Mouse (Mus musculus) midbrain, embryonic 15.5 days (tissue): ENCODE data around the gene Pik3r2. TPM values are rescaled to one million over a fixed set of nuclear protein-coding genes. Genes with fewer than 3 reads are reported as not detected.

ENCODE experiments used
- ATAC-seq: fragments of 200-750 bp; cut with Nextera tagmentation; replicated peaks from 2 replicates; pipeline ENCODE4 v1.8.0; 2017; ENCODE audit warnings: moderate TSS enrichment
- H3K27ac ChIP-seq: fragments of 300-500 bp; sonication (generic); 2 replicates; pipeline ENCODE4 v1.5.1; 2015; ENCODE audit warnings: mild to moderate bottlenecking, inconsistent platforms
- H3K27me3 ChIP-seq: fragments of 300-500 bp; sonication (generic); replicated peaks from 2 replicates; pipeline ENCODE4 v1.6.1; 2015; ENCODE audit warnings: inconsistent platforms
- H3K36me3 ChIP-seq: fragments of 300-500 bp; sonication (generic); replicated peaks from 2 replicates; pipeline ENCODE4 v1.6.1; 2015; ENCODE audit warnings: inconsistent platforms
- H3K4me1 ChIP-seq: fragments of 300-500 bp; sonication (generic); 2 replicates; pipeline ENCODE4 v1.6.1; 2015; ENCODE audit warnings: inconsistent platforms
- H3K4me2 ChIP-seq: fragments of 300-500 bp; sonication (generic); 2 replicates; pipeline ENCODE4 v1.6.1; 2015; ENCODE audit warnings: inconsistent platforms, mild to moderate bottlenecking, moderate library complexity
- H3K4me3 ChIP-seq: fragments of 300-500 bp; sonication (generic); 2 replicates; pipeline ENCODE4 v1.5.1; 2015; ENCODE audit warnings: mild to moderate bottlenecking, inconsistent platforms
- H3K9ac ChIP-seq: fragments of 300-500 bp; sonication (generic); 2 replicates; pipeline ENCODE4 v1.6.1; 2015; ENCODE audit warnings: mild to moderate bottlenecking, inconsistent platforms
- H3K9me3 ChIP-seq: fragments of 300-500 bp; sonication (generic); 2 replicates; pipeline ENCODE4 v1.6.1; 2016; ENCODE audit warnings: inconsistent platforms
- whole genome bisulfite sequencing: fragments of 180-500 bp; shearing (Covaris S2); methylation state at CpG from one replicate; pipeline ENCODE4 v1.1.7; 2015; ENCODE audit warnings: mixed read lengths; 5-methylcytosine and 5-hydroxymethylcytosine counted together
- polyA plus RNA-seq: library from polyadenylated mRNA; unstranded; fragments of >200 nt; fragmentation: Nextera tagmentation; extraction: Ambion mirVana; gene quantifications from 2 replicates; pipeline ENCODE4 v1.2.1, GENCODE M21; 2015

The Pik3r2 gene
- polyA plus RNA-seq, 1 experiment from 2014 or later: 113 TPM

- ATAC-seq: peak; percentile 87
- H3K27ac ChIP-seq: peak overlapping the region; percentile 67
- no peaks in the 10 kb centered on the region for H3K9me3 ChIP-seq
- H3K4me3 ChIP-seq: peak overlapping the region; percentile 60
- peak overlapping the region; percentile 71 for H3K9ac ChIP-seq
- H3K4me1 ChIP-seq: peaks cover 37% of the 10 kb centered on the region
- 1% methylated on average over 55 of the region's 57 CpGs for WGBS
- peak overlapping the region; percentile 93 for H3K4me2 ChIP-seq
- peaks cover 32% of the 10 kb centered on the region for H3K27me3 ChIP-seq
- no peaks in the 10 kb centered on the region for H3K36me3 ChIP-seq
Measured at GRCm38 (mm10) chr8:70797081-70798070, 20.9 kb upstream of the Pik3r2 start.

- peak; percentile 0 for ATAC-seq
- Histone ChIP-seq H3K9me3 (no peaks in the 10 kb centered on the region), H3K9ac (peak overlapping the region; percentile 71), H3K27ac (peak overlapping the region; percentile 67), H3K4me2 (peak overlapping the region; percentile 93), H3K4me3 (peak overlapping the region; percentile 60), H3K36me3 (no peaks in the 10 kb centered on the region), H3K4me1 (peaks cover 43% of the 10 kb centered on the region), H3K27me3 (peaks cover 30% of the 10 kb centered on the region)
- 2% methylated on average over 54 of the region's 54 CpGs for WGBS
Measured at GRCm38 (mm10) chr8:70796403-70797080, 20.0 kb upstream of the Pik3r2 start.

- H3K36me3 ChIP-seq: no peaks in the 10 kb centered on the region
- peaks cover 51% of the 10 kb centered on the region for H3K4me1 ChIP-seq
- H3K27ac ChIP-seq: no peak overlapping the region
- H3K9ac ChIP-seq: no peak overlapping the region
- no peak for ATAC-seq
- 87% methylated on average over 2 of the region's 2 CpGs for WGBS
- no peak overlapping the region for H3K4me3 ChIP-seq
- H3K4me2 ChIP-seq: no peak overlapping the region
- no peaks in the 10 kb centered on the region for H3K9me3 ChIP-seq
- peaks cover 25% of the 10 kb centered on the region for H3K27me3 ChIP-seq
Measured at GRCm38 (mm10) chr8:70795370-70795769, 18.9 kb upstream of the Pik3r2 start.

- 89% methylated on average over 2 of the region's 2 CpGs for WGBS
- Histone ChIP-seq H3K9ac (no peak overlapping the region), H3K4me3 (no peak overlapping the region), H3K36me3 (no peaks in the 10 kb centered on the region), H3K9me3 (no peaks in the 10 kb centered on the region), H3K27ac (no peak overlapping the region), H3K4me2 (no peak overlapping the region), H3K27me3 (peaks cover 14% of the 10 kb centered on the region), H3K4me1 (peaks cover 53% of the 10 kb centered on the region)
- no peak for ATAC-seq
Measured at GRCm38 (mm10) chr8:70794215-70794614, 17.7 kb upstream of the Pik3r2 start.

- under 1% methylated on average over 20 of the region's 20 CpGs for WGBS
- Histone ChIP-seq H3K4me3 (peak overlapping the region; percentile 59), H3K27me3 (peaks cover 4% of the 10 kb centered on the region; the same call in 1 of the 2 replicates), H3K9me3 (no peaks in the 10 kb centered on the region), H3K36me3 (0 out of 2 replicates have a peak, but pooled peaks cover 6% of the 10 kb centered on the region), H3K27ac (peak overlapping the region; percentile 88), H3K4me1 (peaks cover 43% of the 10 kb centered on the region), H3K4me2 (peak overlapping the region; percentile 53), H3K9ac (peak overlapping the region; percentile 73)
- ATAC-seq: no peak; the same call in 1 of the 2 replicates
Measured at GRCm38 (mm10) chr8:70792700-70793099, 16.2 kb upstream of the Pik3r2 start.

- H3K4me3 ChIP-seq: peak overlapping the region; percentile 59
- 0 out of 2 replicates have a peak, but pooled peaks cover 9% of the 10 kb centered on the region for H3K36me3 ChIP-seq
- H3K4me2 ChIP-seq: peak overlapping the region; percentile 53
- H3K4me1 ChIP-seq: peaks cover 40% of the 10 kb centered on the region
- H3K27me3 ChIP-seq: peaks cover 4% of the 10 kb centered on the region; the same call in 1 of the 2 replicates
- no peaks in the 10 kb centered on the region for H3K9me3 ChIP-seq
- peak; percentile 84 for ATAC-seq
- WGBS: 6% methylated on average over 58 of the region's 58 CpGs
- H3K27ac ChIP-seq: peak overlapping the region; percentile 88
- H3K9ac ChIP-seq: peak overlapping the region; percentile 73
Measured at GRCm38 (mm10) chr8:70791975-70792691, 15.6 kb upstream of the Pik3r2 start.

GRCm38 (mm10) chr8:70791294-70791701 is 14.8 kb upstream of the Pik3r2 start:
- WGBS: 78% methylated on average over 7 of the region's 7 CpGs
- peaks cover 14% of the 10 kb centered on the region; the same call in 1 of the 2 replicates for H3K36me3 ChIP-seq
- H3K9ac ChIP-seq: peak overlapping the region; percentile 21; the same call in 1 of the 2 replicates

GRCm38 (mm10) chr8:70790846-70791245 is 14.3 kb upstream of the Pik3r2 start:
- no peak for ATAC-seq
- Histone ChIP-seq H3K36me3 (peaks cover 18% of the 10 kb centered on the region; the same call in 1 of the 2 replicates), H3K27ac (no peak overlapping the region), H3K9me3 (no peaks in the 10 kb centered on the region), H3K9ac (peak overlapping the region; percentile 21; the same call in 1 of the 2 replicates), H3K4me3 (peak overlapping the region; percentile 59; the same call in 1 of the 2 replicates), H3K4me2 (peak overlapping the region; percentile 53), H3K27me3 (peaks cover 4% of the 10 kb centered on the region; the same call in 1 of the 2 replicates), H3K4me1 (peaks cover 31% of the 10 kb centered on the region)
- 64% methylated on average over 8 of the region's 8 CpGs for WGBS

More at GRCm38 (mm10) chr8:70791294-70791701, 14.8 kb upstream of the Pik3r2 start:
- H3K4me3 ChIP-seq: peak overlapping the region; percentile 59
- no peak overlapping the region for H3K27ac ChIP-seq
- peaks cover 36% of the 10 kb centered on the region for H3K4me1 ChIP-seq
- H3K9me3 ChIP-seq: no peaks in the 10 kb centered on the region
- no peak for ATAC-seq
- peak overlapping the region; percentile 53 for H3K4me2 ChIP-seq
- peaks cover 4% of the 10 kb centered on the region; the same call in 1 of the 2 replicates for H3K27me3 ChIP-seq

- peaks cover 30% of the 10 kb centered on the region; the same call in 1 of the 2 replicates for H3K36me3 ChIP-seq
- no peak overlapping the region for H3K27ac ChIP-seq
- peaks cover 30% of the 10 kb centered on the region for H3K4me1 ChIP-seq
- 85% methylated on average over 10 of the region's 10 CpGs for WGBS
- H3K9me3 ChIP-seq: no peaks in the 10 kb centered on the region
- no peak overlapping the region for H3K9ac ChIP-seq
- no peaks in the 10 kb centered on the region for H3K27me3 ChIP-seq
- ATAC-seq: no peak
- no peak overlapping the region for H3K4me3 ChIP-seq
- no peak overlapping the region for H3K4me2 ChIP-seq
Measured at GRCm38 (mm10) chr8:70789046-70789445, 12.5 kb upstream of the Pik3r2 start.

GRCm38 (mm10) chr8:70787941-70788667 is 11.6 kb upstream of the Pik3r2 start:
- Histone ChIP-seq H3K4me1 (peaks cover 24% of the 10 kb centered on the region), H3K36me3 (peaks cover 37% of the 10 kb centered on the region; the same call in 1 of the 2 replicates), H3K27ac (no peak overlapping the region), H3K9ac (no peak overlapping the region), H3K27me3 (no peaks in the 10 kb centered on the region), H3K4me2 (no peak overlapping the region), H3K4me3 (no peak overlapping the region), H3K9me3 (no peaks in the 10 kb centered on the region)
- 29% methylated on average over 30 of the region's 30 CpGs for WGBS
- ATAC-seq: no peak

GRCm38 (mm10) chr8:70787051-70787445 is 10.5 kb upstream of the Pik3r2 start:
- 91% methylated on average over 3 of the region's 3 CpGs for whole genome bisulfite sequencing
- H3K36me3 ChIP-seq: peaks cover 37% of the 10 kb centered on the region; the same call in 1 of the 2 replicates
- no peak for ATAC-seq

More at GRCm38 (mm10) chr8:70787051-70787445, 10.5 kb upstream of the Pik3r2 start:
- H3K9ac ChIP-seq: no peak overlapping the region
- no peak overlapping the region for H3K4me2 ChIP-seq
- H3K9me3 ChIP-seq: no peaks in the 10 kb centered on the region
- H3K4me1 ChIP-seq: peaks cover 19% of the 10 kb centered on the region
- H3K4me3 ChIP-seq: no peak overlapping the region
- no peak overlapping the region for H3K27ac ChIP-seq
- no peaks in the 10 kb centered on the region for H3K27me3 ChIP-seq
